Mouse (Mus musculus): Measurements from ENCODE around the gene Nrxn2. TPM values are rescaled to one million over a fixed set of nuclear protein-coding genes. Genes with fewer than 3 reads are reported as not detected.

Nrxn2 gene
- 0.13 TPM for polyA plus RNA-seq (2017; shearing (Covaris generic))

DNA sequence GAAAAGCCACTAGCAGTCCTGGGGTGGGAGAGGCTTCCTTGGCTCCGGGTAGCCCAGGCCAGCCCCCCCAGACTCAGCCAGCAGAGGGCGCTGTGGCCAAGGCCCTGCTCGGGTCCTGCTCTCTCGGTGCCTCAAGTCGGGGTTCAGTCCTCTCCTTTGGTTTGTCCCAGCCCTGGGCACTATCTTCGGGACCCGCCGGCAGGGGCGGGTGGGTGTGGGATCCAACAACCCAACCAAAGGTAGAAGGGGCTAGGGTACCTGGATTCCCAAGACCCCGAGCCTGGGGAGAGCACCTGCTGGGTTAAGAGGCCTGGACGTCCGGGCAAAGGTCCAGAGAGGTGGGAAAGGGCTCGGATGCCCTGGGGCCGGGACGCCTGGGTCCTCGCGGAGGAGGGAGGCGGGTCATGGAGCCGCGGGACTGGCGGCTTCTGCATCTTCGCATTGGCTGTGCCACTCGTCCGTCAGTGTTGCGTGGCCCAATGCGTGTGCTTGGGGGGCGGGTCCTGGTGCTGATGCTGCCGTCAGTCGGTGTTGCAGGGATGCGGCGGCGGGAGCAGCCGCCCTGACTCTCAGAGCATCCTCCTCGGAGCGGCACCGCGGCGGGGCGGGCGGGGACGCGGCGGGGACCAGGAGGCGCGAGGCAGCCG is at the start of gene Nrxn2:
TSS of gene Nrxn2 (plus strand) at position 499 of the 647 bp plus-strand sequence.

DNA sequence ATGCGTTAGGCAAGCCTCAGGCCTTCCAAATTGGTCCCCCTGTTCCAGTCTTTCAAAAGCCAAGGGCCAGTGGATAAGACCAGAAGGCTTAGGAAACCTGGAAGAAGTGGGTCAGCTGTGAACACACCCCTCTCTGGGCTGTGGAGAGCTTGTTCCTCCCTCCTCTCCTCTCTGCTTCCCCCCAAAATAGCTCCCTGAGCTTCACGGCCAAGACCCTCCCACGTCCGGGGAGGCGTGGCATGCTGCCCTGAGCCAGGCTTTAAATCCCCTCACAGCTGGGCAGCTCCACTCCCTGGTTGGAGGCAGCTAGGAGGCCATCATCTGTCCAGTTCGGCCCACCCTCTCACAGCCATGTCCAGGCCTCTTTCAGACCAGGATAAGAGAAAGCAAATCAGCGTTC is 34.4 kb upstream of the Nrxn2 start, which contains the start of gene Pygm:
TSS of gene Pygm (plus strand) at position 272 of the 400 bp plus-strand sequence.

GRCm38 (mm10) chr19:6399285-6400095 is 19.0 kb upstream of the Nrxn2 start, which contains the start of gene Rasgrp2:
Gene Rasgrp2, plus strand, starts transcription at chr19:6399340.

GRCm38 (mm10) chr19:6542367-6543034 is 124.0 kb downstream of the Nrxn2 start, which contains the start of gene Slc22a12:
Gene Slc22a12, minus strand, starts transcription at chr19:6543032.

Other genes with a start within 250 kb of the Nrxn2 start
- gene Majin, start 234.3 kb upstream of the Nrxn2 start, polyA plus RNA-seq (2017; shearing (Covaris generic)): 0.16 TPM
- 0.30 TPM for gene Gpha2, start 192.4 kb upstream of the Nrxn2 start, polyA plus RNA-seq (2017; shearing (Covaris generic))
- 20.2 TPM for gene Ppp2r5b, start 182.9 kb upstream of the Nrxn2 start, polyA plus RNA-seq (2017; shearing (Covaris generic))
- gene Atg2a, start 177.1 kb upstream of the Nrxn2 start, polyA plus RNA-seq (2017; shearing (Covaris generic)): 35.8 TPM
- 22.2 TPM for gene Ehd1, start 142.0 kb upstream of the Nrxn2 start, polyA plus RNA-seq (2017; shearing (Covaris generic))
- gene Cdc42bpg, start 112.3 kb upstream of the Nrxn2 start, polyA plus RNA-seq (2017; shearing (Covaris generic)): 0.35 TPM
- 62.9 TPM for gene Men1, start 83.8 kb upstream of the Nrxn2 start, polyA plus RNA-seq (2017; shearing (Covaris generic))
- 205 TPM for gene Map4k2, start 77.6 kb upstream of the Nrxn2 start, polyA plus RNA-seq (2017; shearing (Covaris generic))
- 281 TPM for gene Sf1, start 55.0 kb upstream of the Nrxn2 start, polyA plus RNA-seq (2017; shearing (Covaris generic))
- gene Pygm, start 34.3 kb upstream of the Nrxn2 start, polyA plus RNA-seq (2017; shearing (Covaris generic)): 8.5 TPM
- 244 TPM for gene Rasgrp2, start 19.4 kb upstream of the Nrxn2 start, polyA plus RNA-seq (2017; shearing (Covaris generic))
- gene Slc22a12, start 124.3 kb downstream of the Nrxn2 start, polyA plus RNA-seq (2017; shearing (Covaris generic)): not detected